Mouse (Mus musculus) forebrain, embryonic 15.5 days (tissue): ENCODE data around the gene Tifa. TPM values are rescaled to one million over a fixed set of nuclear protein-coding genes. Genes with fewer than 3 reads are reported as not detected.

Source experiments
- ATAC-seq: fragments of 200-750 bp; cut with Nextera tagmentation; replicated peaks from 2 replicates; pipeline ENCODE4 v1.8.0; 2017; ENCODE audit warnings: mild to moderate bottlenecking, moderate TSS enrichment, moderate library complexity
- H3K27ac ChIP-seq: fragments of 300-500 bp; sonication (generic); replicated peaks from 2 replicates; pipeline ENCODE4 v1.5.1; 2015; ENCODE audit warnings: mild to moderate bottlenecking, inconsistent platforms
- H3K27me3 ChIP-seq: fragments of 300-500 bp; sonication (generic); 2 replicates; pipeline ENCODE4 v1.6.1; 2015; ENCODE audit warnings: inconsistent platforms
- H3K36me3 ChIP-seq: fragments of 300-500 bp; sonication (generic); 2 replicates; pipeline ENCODE4 v1.6.1; 2015; ENCODE audit warnings: mild to moderate bottlenecking, inconsistent platforms
- H3K4me1 ChIP-seq: fragments of 300-500 bp; sonication (generic); 2 replicates; pipeline ENCODE4 v1.6.1; 2015; ENCODE audit warnings: inconsistent platforms
- H3K4me2 ChIP-seq: fragments of 300-500 bp; sonication (generic); replicated peaks from 2 replicates; pipeline ENCODE4 v1.6.1; 2015; ENCODE audit warnings: mild to moderate bottlenecking, inconsistent platforms
- H3K4me3 ChIP-seq: fragments of 300-500 bp; sonication (generic); 2 replicates; pipeline ENCODE4 v1.5.1; 2015; ENCODE audit warnings: mild to moderate bottlenecking, inconsistent platforms
- H3K9ac ChIP-seq: fragments of 300-500 bp; sonication (generic); replicated peaks from 2 replicates; pipeline ENCODE4 v1.6.1; 2015; ENCODE audit warnings: mild to moderate bottlenecking, inconsistent platforms
- H3K9me3 ChIP-seq: fragments of 300-500 bp; sonication (generic); 2 replicates; pipeline ENCODE4 v1.6.1; 2016; ENCODE audit warnings: inconsistent platforms
- WGBS: fragments of 180-500 bp; shearing (Covaris S2); methylation state at CpG from one replicate; pipeline ENCODE4 v1.1.7; 2015; ENCODE audit warnings: mixed read lengths; 5-methylcytosine and 5-hydroxymethylcytosine counted together
- polyA plus RNA-seq: library from polyadenylated mRNA; unstranded; fragments of >200 nt; fragmentation: Nextera tagmentation; extraction: Ambion mirVana; gene quantifications from 2 replicates; pipeline ENCODE4 v1.2.1, GENCODE M21; 2015

The Tifa gene
- 4.8 and 5.5 TPM in 2 replicates for polyA plus RNA-seq

DNA sequence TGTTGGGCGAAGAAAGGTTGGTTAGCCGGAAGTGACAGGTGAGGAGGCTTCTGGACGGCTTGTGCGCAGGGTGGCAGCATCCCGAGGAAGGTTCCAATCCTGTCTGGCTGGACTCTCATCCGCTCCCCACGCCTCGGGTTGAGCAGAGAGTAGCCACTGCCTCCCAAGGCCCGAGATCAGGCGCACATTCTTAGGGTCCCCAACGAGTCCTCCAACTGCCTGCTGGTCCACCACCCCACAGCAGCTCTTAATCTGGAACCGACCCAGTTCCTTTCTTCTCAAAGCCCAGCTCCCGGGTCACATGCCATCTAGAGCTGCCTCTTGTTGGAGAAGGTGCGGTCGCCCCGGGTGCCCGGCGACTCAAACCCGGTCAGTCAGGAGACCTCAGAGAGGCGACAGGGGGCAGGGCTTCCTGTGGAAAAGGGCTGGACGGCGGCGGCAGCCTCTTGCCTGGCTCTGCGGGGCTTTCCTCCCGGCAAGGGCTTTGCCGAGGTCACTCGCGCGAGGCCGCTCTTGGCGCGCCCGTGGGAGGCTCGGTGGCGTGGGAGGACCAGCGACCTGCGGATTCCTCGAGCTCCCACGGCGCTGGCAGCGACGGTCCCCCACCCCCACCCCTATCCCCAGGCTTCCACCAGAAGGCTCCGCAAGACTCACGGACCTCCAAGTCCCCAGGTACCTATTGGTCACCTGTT, at the start of gene Tifa:
TSS of gene Tifa (plus strand) at position 306 of the 692 bp plus-strand sequence.
- peak within 1 kb of the TSS; percentile 58 for H3K4me3 ChIP-seq
- peak within 1 kb of the TSS; percentile 54 for H3K9ac ChIP-seq
- peaks cover 15% of the 10 kb centered on the region for H3K27me3 ChIP-seq
- H3K4me1 ChIP-seq, result peaks cover 23% of the 10 kb centered on the region
- ATAC-seq, result peak; percentile 66
- H3K36me3 ChIP-seq, result no peaks in the 10 kb centered on the region
- H3K9me3 ChIP-seq, result no peaks in the 10 kb centered on the region
- H3K27ac ChIP-seq, result no peak within 1 kb of the TSS; the same call in 1 of the 2 replicates
- WGBS, result under 1% methylated on average over 44 of the region's 44 CpGs
- H3K4me2 ChIP-seq, result peak within 1 kb of the TSS; percentile 99

DNA sequence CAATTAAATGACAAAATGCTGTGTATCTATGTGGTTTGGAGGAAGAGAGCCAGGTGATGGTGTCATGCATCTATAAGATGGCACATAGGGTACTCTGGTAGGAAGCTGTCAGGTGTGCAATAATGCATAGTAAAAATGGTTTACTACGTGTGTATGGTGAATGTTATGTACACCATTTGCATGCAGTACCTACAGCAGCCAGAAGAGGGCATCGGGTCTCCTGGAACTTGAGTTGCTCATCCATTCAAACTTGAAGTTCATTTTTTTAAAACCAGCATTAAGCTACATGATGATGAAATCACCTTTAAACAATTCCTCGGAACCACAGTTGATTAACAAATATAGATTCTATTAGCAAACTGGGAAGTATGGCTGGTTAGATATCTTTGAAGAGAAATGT, 48.1 kb upstream of the Tifa start:
- Histone ChIP-seq H3K4me2 (no peak overlapping the region), H3K9ac (no peak overlapping the region), H3K4me1 (peaks cover 16% of the 10 kb centered on the region), H3K27ac (no peak overlapping the region), H3K4me3 (no peak overlapping the region), H3K27me3 (0 out of 2 replicates have a peak, but pooled peaks cover 4% of the 10 kb centered on the region), H3K36me3 (no peaks in the 10 kb centered on the region), H3K9me3 (no peaks in the 10 kb centered on the region)
- ATAC-seq, result no peak
- 98% methylated on average over 3 of the region's 3 CpGs for WGBS

DNA sequence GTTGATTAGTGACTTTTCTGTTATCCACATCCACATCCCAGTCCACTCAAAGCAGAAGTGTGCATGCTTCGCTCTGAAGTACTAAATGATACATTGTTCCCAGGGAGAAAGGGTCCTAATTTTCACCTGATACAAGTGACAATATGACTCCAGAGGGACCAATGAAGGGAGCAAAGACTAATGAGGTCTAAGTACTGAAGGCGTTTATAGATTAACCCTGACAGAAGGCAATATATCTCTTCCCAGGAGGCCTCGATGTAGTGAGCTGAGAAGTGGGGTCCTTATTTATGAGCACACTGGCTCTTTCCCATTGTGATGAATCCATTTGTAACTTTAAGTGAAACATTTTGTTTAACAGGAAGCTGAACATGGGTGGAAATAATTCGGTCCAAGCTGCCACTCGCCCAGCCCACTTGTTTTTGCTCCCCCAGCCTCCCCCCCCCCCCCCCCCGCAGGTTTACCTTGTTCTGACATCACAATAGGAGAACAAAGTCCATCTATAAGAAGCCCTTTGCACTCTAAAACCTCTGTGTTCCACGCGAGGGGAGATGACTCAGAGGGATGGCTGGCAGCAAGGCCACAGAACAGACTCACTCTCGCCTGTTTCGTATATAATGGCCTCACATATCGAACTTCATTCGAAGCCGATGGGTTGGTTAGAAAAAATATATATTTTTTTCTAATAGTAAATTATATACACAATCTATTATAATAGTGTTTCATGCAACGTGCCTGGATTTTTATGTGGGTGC, 45.8 kb upstream of the Tifa start:
- H3K9ac ChIP-seq, result no peak overlapping the region
- peaks cover 24% of the 10 kb centered on the region for H3K4me1 ChIP-seq
- H3K27me3 ChIP-seq, result peaks cover 9% of the 10 kb centered on the region; the same call in 1 of the 2 replicates
- no peak overlapping the region for H3K4me2 ChIP-seq
- no peaks in the 10 kb centered on the region for H3K36me3 ChIP-seq
- no peak overlapping the region for H3K4me3 ChIP-seq
- no peak for ATAC-seq
- WGBS, result 64% methylated on average over 14 of the region's 14 CpGs
- H3K9me3 ChIP-seq, result no peaks in the 10 kb centered on the region
- H3K27ac ChIP-seq, result no peak overlapping the region

- Histone ChIP-seq H3K9me3 (no peaks in the 10 kb centered on the region), H3K4me2 (no peak overlapping the region), H3K4me1 (peaks cover 41% of the 10 kb centered on the region), H3K27ac (peak overlapping the region; percentile 80), H3K36me3 (no peaks in the 10 kb centered on the region), H3K9ac (no peak overlapping the region), H3K4me3 (no peak overlapping the region), H3K27me3 (peaks cover 9% of the 10 kb centered on the region; the same call in 1 of the 2 replicates)
- no peak for ATAC-seq
- WGBS, result 20% methylated on average over 6 of the region's 6 CpGs
These were observed 44.1 kb upstream of the Tifa start for GRCm38 (mm10) chr3:127745504-127745903.

DNA sequence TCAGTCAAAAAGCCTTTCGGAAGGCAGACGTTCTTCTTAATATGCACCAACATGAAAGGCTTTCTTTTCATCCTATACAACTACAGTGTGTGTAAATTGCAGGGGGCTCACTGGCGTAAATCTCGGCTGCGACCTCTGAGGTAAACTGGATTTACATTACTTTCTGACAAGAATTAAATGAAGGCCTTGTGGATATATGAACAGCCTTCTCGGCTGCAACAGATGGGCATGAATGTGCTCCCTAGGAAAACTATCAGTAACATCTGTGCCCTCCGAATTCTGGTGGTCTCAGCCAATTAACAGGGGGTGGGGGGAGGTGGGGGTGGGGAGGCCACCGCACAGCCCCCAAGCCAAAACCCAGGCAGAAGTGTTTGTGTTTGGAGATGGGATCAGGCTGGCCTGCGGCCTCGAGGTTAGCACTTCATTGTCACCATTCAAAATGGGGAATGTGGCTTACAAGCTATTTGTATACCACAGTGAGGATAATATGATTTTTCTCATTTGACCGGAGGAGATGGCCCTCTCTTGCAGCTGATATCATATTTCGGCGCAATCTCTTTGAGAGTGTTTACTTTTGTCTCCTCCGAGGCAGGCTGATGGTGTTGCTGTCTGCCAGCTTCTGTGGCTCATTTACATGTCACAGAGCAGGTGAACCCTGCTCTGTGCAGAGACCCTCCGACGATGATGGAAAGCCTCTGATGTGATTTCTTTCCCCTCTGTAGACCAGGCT, 43.5 kb upstream of the Tifa start:
- H3K4me1 ChIP-seq, result peaks cover 43% of the 10 kb centered on the region
- ATAC-seq, result peak; percentile 30
- no peak overlapping the region; the same call in 1 of the 2 replicates for H3K9ac ChIP-seq
- WGBS, result 7% methylated on average over 16 of the region's 16 CpGs
- peaks cover 9% of the 10 kb centered on the region; the same call in 1 of the 2 replicates for H3K27me3 ChIP-seq
- no peaks in the 10 kb centered on the region for H3K9me3 ChIP-seq
- no peaks in the 10 kb centered on the region for H3K36me3 ChIP-seq
- H3K27ac ChIP-seq, result peak overlapping the region; percentile 80
- H3K4me2 ChIP-seq, result 0 out of 2 replicates have a peak overlapping the region, but pooled peaks have one; percentile 2
- H3K4me3 ChIP-seq, result no peak overlapping the region

GRCm38 (mm10) chr3:127748644-127749043, 41.0 kb upstream of the Tifa start:
- H3K9ac ChIP-seq, result no peak overlapping the region
- H3K27me3 ChIP-seq, result peaks cover 9% of the 10 kb centered on the region; the same call in 1 of the 2 replicates
- H3K4me2 ChIP-seq, result peak overlapping the region; percentile 44; the same call in 1 of the 2 replicates
- no peaks in the 10 kb centered on the region for H3K36me3 ChIP-seq
- peak overlapping the region; percentile 89 for H3K27ac ChIP-seq
- H3K9me3 ChIP-seq, result no peaks in the 10 kb centered on the region
- H3K4me1 ChIP-seq, result peaks cover 43% of the 10 kb centered on the region
- 24% methylated on average over 4 of the region's 4 CpGs for WGBS
- no peak overlapping the region for H3K4me3 ChIP-seq
- ATAC-seq, result no peak

- 4% methylated on average over 9 of the region's 9 CpGs for WGBS
- peak; percentile 80 for ATAC-seq
- H3K36me3 ChIP-seq, result no peaks in the 10 kb centered on the region
- peak overlapping the region; percentile 22; the same call in 1 of the 2 replicates for H3K9ac ChIP-seq
- peak overlapping the region; percentile 89 for H3K27ac ChIP-seq
- peak overlapping the region; percentile 44 for H3K4me2 ChIP-seq
- peak overlapping the region; percentile 27 for H3K4me3 ChIP-seq
- H3K9me3 ChIP-seq, result no peaks in the 10 kb centered on the region
- peaks cover 43% of the 10 kb centered on the region for H3K4me1 ChIP-seq
- peaks cover 9% of the 10 kb centered on the region; the same call in 1 of the 2 replicates for H3K27me3 ChIP-seq
These were observed 40.3 kb upstream of the Tifa start for GRCm38 (mm10) chr3:127749266-127749665.

GRCm38 (mm10) chr3:127749981-127750562, 39.5 kb upstream of the Tifa start:
- WGBS, result 2% methylated on average over 12 of the region's 12 CpGs
- Histone ChIP-seq H3K9me3 (no peaks in the 10 kb centered on the region), H3K36me3 (no peaks in the 10 kb centered on the region), H3K27ac (peak overlapping the region; percentile 89), H3K4me3 (peak overlapping the region; percentile 27; the same call in 1 of the 2 replicates), H3K9ac (peak overlapping the region; percentile 22; the same call in 1 of the 2 replicates), H3K27me3 (peaks cover 9% of the 10 kb centered on the region; the same call in 1 of the 2 replicates), H3K4me2 (peak overlapping the region; percentile 44), H3K4me1 (peaks cover 41% of the 10 kb centered on the region)
- ATAC-seq, result peak; percentile 56

- WGBS, result 85% methylated on average over 6 of the region's 6 CpGs
- no peak overlapping the region for H3K4me2 ChIP-seq
- H3K36me3 ChIP-seq, result no peaks in the 10 kb centered on the region
- H3K27ac ChIP-seq, result no peak overlapping the region
- no peak overlapping the region for H3K4me3 ChIP-seq
- H3K4me1 ChIP-seq, result peaks cover 8% of the 10 kb centered on the region; the same call in 1 of the 2 replicates
- no peaks in the 10 kb centered on the region for H3K9me3 ChIP-seq
- no peak for ATAC-seq
- peaks cover 3% of the 10 kb centered on the region; the same call in 1 of the 2 replicates for H3K27me3 ChIP-seq
- no peak overlapping the region for H3K9ac ChIP-seq
These were observed 33.1 kb upstream of the Tifa start for GRCm38 (mm10) chr3:127756458-127756857.

DNA sequence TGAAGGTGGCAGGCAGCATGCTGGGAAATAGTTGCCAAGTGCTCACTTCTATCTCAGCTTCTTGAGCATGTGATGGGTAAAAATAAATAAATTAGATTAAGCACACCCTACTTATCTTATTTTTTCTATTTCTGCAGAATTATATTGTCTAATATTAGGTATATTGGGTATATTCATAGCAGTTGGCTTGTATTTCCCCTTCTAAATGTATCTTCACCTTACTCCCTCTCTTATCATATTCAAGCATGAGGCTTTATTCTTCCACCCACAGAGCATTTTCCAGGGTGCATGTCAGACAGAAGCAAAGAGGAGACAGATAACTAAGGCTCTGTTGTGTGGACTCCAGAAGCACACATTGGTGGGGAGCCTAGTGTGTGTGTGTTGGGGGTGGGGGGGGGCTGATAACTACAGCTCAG, 31.7 kb upstream of the Tifa start:
- H3K36me3 ChIP-seq, result no peaks in the 10 kb centered on the region
- no peak overlapping the region for H3K4me2 ChIP-seq
- peaks cover 8% of the 10 kb centered on the region; the same call in 1 of the 2 replicates for H3K4me1 ChIP-seq
- H3K27me3 ChIP-seq, result peaks cover 3% of the 10 kb centered on the region; the same call in 1 of the 2 replicates
- H3K27ac ChIP-seq, result no peak overlapping the region
- no peak overlapping the region for H3K4me3 ChIP-seq
- H3K9ac ChIP-seq, result no peak overlapping the region
- H3K9me3 ChIP-seq, result no peaks in the 10 kb centered on the region
- ATAC-seq, result no peak

- peak; percentile 72 for ATAC-seq
- Histone ChIP-seq H3K36me3 (no peaks in the 10 kb centered on the region), H3K4me1 (peaks cover 8% of the 10 kb centered on the region; the same call in 1 of the 2 replicates), H3K9me3 (no peaks in the 10 kb centered on the region), H3K4me2 (no peak overlapping the region), H3K4me3 (no peak overlapping the region), H3K9ac (no peak overlapping the region), H3K27ac (peak overlapping the region; percentile 71), H3K27me3 (peaks cover 3% of the 10 kb centered on the region; the same call in 1 of the 2 replicates)
- WGBS, result 41% methylated on average over 4 of the region's 4 CpGs
These were observed 30.8 kb upstream of the Tifa start for GRCm38 (mm10) chr3:127758806-127759205.
